In the genomic region with DNA sequence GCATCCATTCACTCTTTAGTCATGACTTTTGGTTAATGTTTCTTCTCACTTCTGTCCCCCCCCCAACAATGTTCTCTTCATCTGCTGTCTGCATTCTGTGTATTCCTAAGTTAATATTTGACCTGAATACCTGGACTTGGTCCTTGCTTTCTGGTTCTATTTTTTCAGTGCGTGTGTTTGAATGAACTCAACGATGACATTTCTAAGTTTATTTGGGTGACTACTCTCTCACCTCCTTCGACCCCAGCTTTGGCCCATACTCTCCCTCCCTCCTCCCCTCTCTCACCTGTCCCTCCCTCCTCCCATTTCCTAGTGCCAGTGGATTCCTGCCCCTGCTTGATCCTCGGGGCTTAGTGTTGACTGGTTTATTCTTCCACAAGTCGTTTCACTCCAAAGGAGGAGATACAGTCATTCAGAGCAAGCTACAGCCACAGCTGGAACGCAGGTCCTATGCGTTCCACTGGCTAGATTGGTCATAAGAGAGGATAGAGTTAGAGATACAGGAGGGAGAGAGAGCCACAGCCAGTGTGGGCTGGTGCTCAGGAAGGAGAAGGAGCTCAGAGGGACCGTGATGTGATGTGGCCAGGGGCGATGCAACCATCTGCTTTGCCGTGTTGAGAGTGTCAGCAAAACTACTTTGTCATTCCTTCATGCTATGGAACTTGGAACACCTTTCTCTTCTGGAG, we compare ENCODE assay signal across 23 mouse cellular contexts. TPM values are rescaled to one million over a fixed set of nuclear protein-coding genes. Genes with fewer than 3 reads are reported as not detected.
A peak's percentile ranks its signal among the peaks of the same experiment; 100 is the strongest.
DNase-seq lines count a peak whose midpoint lies in the region; ATAC-seq and TF ChIP-seq lines count a peak whose summit lies in the region.
"Had no signal": no experiment of that assay in that cellular context is flagged by ENCODE, and none has a peak within 500 bp of the region (broad histone marks: within the 10 kb centered on the region; RNA-seq: fewer than 3 reads in every experiment).

No protein-coding gene starts in this region.

- peak overlapping the region; percentile 97 for H3K27ac ChIP-seq in liver, adult 2 months (replicated peaks; ENCODE audit: insufficient read depth, low read depth, low read length)
- H3K27ac ChIP-seq in liver, embryonic 11.5 days (ENCODE audit: low read depth, low read length) = no peak overlapping the region
- H3K27ac ChIP-seq in liver, embryonic 16.5 days (ENCODE audit: low read length) = peak overlapping the region; percentile 53
- H3K27ac ChIP-seq: forebrain, embryonic 10.5 days; heart, embryonic 13.5 days; hindbrain, embryonic 13.5 days; limb, embryonic 13.5 days; midbrain, embryonic 13.5 days; neural tube, embryonic 12.5 days had no signal

- H3K9me3 ChIP-seq in liver, embryonic 11.5 days (ENCODE audit: control insufficient read depth, low read length) = no peaks in the 10 kb centered on the region
- no peaks in the 10 kb centered on the region for H3K9me3 ChIP-seq in liver, embryonic 16.5 days (replicated peaks; ENCODE audit: control insufficient read depth, low read length)
- H3K9me3 ChIP-seq: forebrain, embryonic 10.5 days; heart, embryonic 13.5 days; hindbrain, embryonic 13.5 days; limb, embryonic 13.5 days; midbrain, embryonic 13.5 days; neural tube, embryonic 12.5 days had no signal

- ATAC-seq in liver, embryonic 11.5 days (replicated peaks; ENCODE audit: low FRiP score) = no peak
- ATAC-seq in liver, embryonic 16.5 days (ENCODE audit: low read depth) = peak; percentile 84
- ATAC-seq: forebrain, postnatal 0 days; inflammation-experienced regulatory T-cells, adult 6 months; midbrain, embryonic 13.5 days had no signal

- 28% methylated on average over 10 of the region's 10 CpGs for WGBS in liver, adult 2 months
- WGBS in liver, embryonic 11.5 days = 79% methylated on average over 10 of the region's 10 CpGs
- WGBS in liver, embryonic 16.5 days (ENCODE audit: insufficient replicate concordance) = 53% methylated on average over 10 of the region's 10 CpGs

- H3K9ac ChIP-seq in liver, adult 2 months (ENCODE audit: low read depth, low read length) = peak overlapping the region; percentile 78
- no peak overlapping the region for H3K9ac ChIP-seq in liver, embryonic 11.5 days (ENCODE audit: low read depth, low read length)
- no peak overlapping the region for H3K9ac ChIP-seq in liver, embryonic 16.5 days (ENCODE audit: low read depth, low read length)
- H3K9ac ChIP-seq: forebrain, postnatal 0 days; heart, embryonic 13.5 days; hindbrain, embryonic 13.5 days; limb, embryonic 13.5 days; midbrain, embryonic 13.5 days; neural tube, embryonic 12.5 days had no signal

- peaks cover 14% of the 10 kb centered on the region for H3K4me1 ChIP-seq in liver, adult 2 months (ENCODE audit: control insufficient read depth, insufficient read depth, low read length)
- no peaks in the 10 kb centered on the region; the same call in 1 of the 2 replicates for H3K4me1 ChIP-seq in liver, embryonic 11.5 days (replicated peaks; ENCODE audit: control insufficient read depth, insufficient read depth, low read length)
- H3K4me1 ChIP-seq in liver, embryonic 16.5 days (ENCODE audit: control insufficient read depth, low read depth, low read length) = peaks cover 3% of the 10 kb centered on the region; the same call in 1 of the 2 replicates
- H3K4me1 ChIP-seq: hindbrain, embryonic 13.5 days; midbrain, embryonic 13.5 days; neural tube, embryonic 12.5 days had no signal

- TF ChIP-seq POLR2A in liver, adult 2 months (IDR thresholded peaks at IDR 0.05; ENCODE audit: extremely low read depth, insufficient read depth, low read length) = no peak

- peak overlapping the region; percentile 15 for H3K4me3 ChIP-seq in liver, adult 2 months (ENCODE audit: insufficient read depth, low read depth, low read length)
- no peak overlapping the region for H3K4me3 ChIP-seq in liver, embryonic 11.5 days (ENCODE audit: low read depth, low read length)
- no peak overlapping the region for H3K4me3 ChIP-seq in liver, embryonic 16.5 days (ENCODE audit: low read depth, low read length)
- H3K4me3 ChIP-seq: forebrain, embryonic 10.5 days; heart, embryonic 13.5 days; hindbrain, embryonic 13.5 days; limb, embryonic 13.5 days; midbrain, embryonic 13.5 days; neural tube, embryonic 12.5 days had no signal

- H3K36me3 ChIP-seq in liver, adult 2 months (ENCODE audit: control insufficient read depth, insufficient read depth, low read length) = no peaks in the 10 kb centered on the region
- H3K36me3 ChIP-seq in liver, embryonic 11.5 days (ENCODE audit: control insufficient read depth, insufficient read depth, low read length) = no peaks in the 10 kb centered on the region
- no peaks in the 10 kb centered on the region for H3K36me3 ChIP-seq in liver, embryonic 16.5 days (ENCODE audit: control insufficient read depth, insufficient read depth)
- H3K36me3 ChIP-seq: forebrain, embryonic 10.5 days; G1E; hindbrain, embryonic 13.5 days; limb, embryonic 13.5 days; midbrain, embryonic 13.5 days; neural tube, embryonic 12.5 days had no signal

- no peak for TF ChIP-seq CTCF in liver, adult 2 months (IDR thresholded peaks at IDR 0.05; ENCODE audit: low read depth, low read length)

- H3K79me2 ChIP-seq in liver, adult 2 months (ENCODE audit: control insufficient read depth, insufficient read depth, low read length) = no peaks in the 10 kb centered on the region

- H3K4me2 ChIP-seq in liver, embryonic 11.5 days = no peak overlapping the region
- H3K4me2 ChIP-seq in liver, embryonic 16.5 days (ENCODE audit: low read depth, low read length) = peak overlapping the region; percentile 26; the same call in 1 of the 2 replicates
- H3K4me2 ChIP-seq: heart, embryonic 13.5 days; hindbrain, embryonic 13.5 days; limb, embryonic 13.5 days; midbrain, embryonic 13.5 days; neural tube, embryonic 12.5 days had no signal

- peak; percentile 99 for DNase-seq in liver, adult 2 months (ENCODE audit: extremely low read depth, low read depth, low spot score)
- no peak for DNase-seq in liver, embryonic 11.5 days (ENCODE audit: low spot score)
- peak; percentile 54 for DNase-seq in kidney, adult 18-20 months
- peak; percentile 34 for DNase-seq in kidney, postnatal 10 days
- no peak for DNase-seq in adrenal gland, adult 8-10 months
- DNase-seq in lung, postnatal 25 days (ENCODE audit: low spot score) = no peak
- DNase-seq in cerebellum, adult 18-20 months = no peak
- DNase-seq: adrenal gland, postnatal 25 days; cerebellum, adult 11 months; cerebellum, postnatal 36 days; forebrain, postnatal 0 days; spleen, adult 18-20 months; thymus, adult 18-20 months had no signal

- no peaks in the 10 kb centered on the region for H3K27me3 ChIP-seq in liver, adult 2 months (ENCODE audit: control insufficient read depth, insufficient read depth, low read length)
- no peaks in the 10 kb centered on the region for H3K27me3 ChIP-seq in liver, embryonic 11.5 days (replicated peaks; ENCODE audit: control insufficient read depth, insufficient read depth, low read length)
- H3K27me3 ChIP-seq in liver, embryonic 16.5 days (ENCODE audit: control insufficient read depth, insufficient read depth, low read depth, low read length) = no peaks in the 10 kb centered on the region
- H3K27me3 ChIP-seq: heart, embryonic 13.5 days; hindbrain, embryonic 13.5 days; limb, embryonic 13.5 days; midbrain, embryonic 13.5 days; neural tube, embryonic 12.5 days had no signal

RNA-seq across cellular contexts. Expression of a gene that starts 12.2 kb away (rescaled TPM):
- 3.0 and 3.3 TPM in 2 replicates for total RNA-seq in liver, adult 2 months (2014; rRNA removed)
- 1.0 and 1.4 TPM in 2 replicates for polyA plus RNA-seq in liver, adult 2 months (2012; rRNA removed)
- polyA plus RNA-seq in liver, embryonic 11.5 days (2014; fragmentation: Nextera tagmentation; extraction: Ambion mirVana) = 0.58 and 1.1 TPM in 2 replicates
- polyA plus RNA-seq in liver, embryonic 16.5 days (2015; fragmentation: Nextera tagmentation; extraction: Ambion mirVana) = 1.9 and 2.1 TPM in 2 replicates
- 1 to 10 TPM; 3.1 to 5.6 (median 4.0) TPM for total RNA-seq in adrenal gland, adult 8-10 months (2022)
- total RNA-seq: G1E; megakaryocyte, adult 5-6 weeks had no signal
- polyA plus RNA-seq: forebrain, embryonic 10.5 days; G1E had no signal

Comparison
In these comparisons a context has a peak if more than half of its experiments do, and no peak if none do; other contexts are left out.
1. DNase-seq: peak in liver, adult 2 months (single experiment), kidney, adult 18-20 months (single experiment) and kidney, postnatal 10 days (single experiment); none in liver, embryonic 11.5 days (single experiment), adrenal gland, adult 8-10 months (single experiment), lung, postnatal 25 days (single experiment) and cerebellum, adult 18-20 months (0 of 2).